Mouse (Mus musculus): ENCODE measurements around the gene Atp6v0e.

The Atp6v0e gene

DNA sequence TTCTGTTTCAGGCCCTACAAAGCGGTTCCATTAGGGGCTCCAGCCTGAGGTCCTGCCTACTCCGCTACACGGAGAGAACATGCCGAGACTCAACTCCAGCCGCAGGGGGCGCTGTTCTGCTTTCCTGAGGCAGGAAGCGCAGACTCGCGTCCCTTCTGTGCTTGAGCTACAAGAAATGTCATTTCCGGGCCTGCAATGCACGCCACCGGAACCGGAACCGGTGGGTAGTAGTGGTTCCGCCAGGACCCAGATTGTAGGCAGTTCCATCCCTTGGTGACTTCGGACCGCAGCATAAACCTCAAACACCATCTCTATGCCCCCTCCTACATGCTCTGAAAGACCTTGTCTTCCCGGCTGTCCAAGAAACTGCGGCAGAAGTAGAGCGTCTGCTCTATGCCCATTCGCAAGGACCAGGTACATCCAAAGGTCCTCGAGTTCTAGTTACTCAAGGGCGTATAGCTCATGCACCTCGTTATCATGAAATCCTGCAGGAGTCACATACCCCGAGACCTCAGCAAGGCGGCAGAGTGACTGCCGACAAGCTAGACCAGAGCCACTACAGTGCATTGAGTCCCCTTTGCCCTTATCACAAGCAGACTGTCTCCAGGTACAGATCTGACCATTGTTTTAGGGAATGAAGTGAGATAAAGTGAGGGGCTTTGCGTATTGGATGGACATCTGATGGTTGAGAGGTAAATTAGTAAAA is at the start of gene Atp6v0e:
Gene Atp6v0e, plus strand, starts transcription at position 254 of the 706 bp plus-strand sequence.
- in situ Hi-C loops (cut with MboI, MseI) = no loop called here

DNA sequence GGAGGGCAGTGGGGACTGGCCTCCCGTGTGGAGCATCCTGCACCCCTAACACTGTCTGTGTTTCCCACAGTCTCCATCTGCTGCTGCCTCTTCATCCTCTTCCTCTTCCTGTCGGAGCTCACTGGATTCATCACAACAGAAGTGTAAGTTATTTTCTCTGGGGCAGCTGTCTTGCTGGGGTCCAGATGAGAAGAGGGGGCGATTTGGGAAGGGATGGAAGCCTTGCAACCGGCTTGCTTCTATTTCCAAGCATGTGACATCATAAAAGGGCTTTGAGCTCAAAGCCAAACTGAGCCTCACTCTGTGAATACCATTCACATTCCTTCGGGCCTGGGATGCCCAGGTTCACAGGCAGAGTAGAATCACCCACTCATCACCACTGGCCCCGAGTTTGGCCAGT is 48.7 kb upstream of the Atp6v0e start:
- in situ Hi-C loops (cut with MboI, MseI) = no loop called here

GRCm38 (mm10) chr17:26614708-26615486 is 48.1 kb upstream of the Atp6v0e start:
- in situ Hi-C loops (cut with MboI, MseI) = no loop called here

- in situ Hi-C loops (cut with MboI, MseI) = no loop called here
Observed at GRCm38 (mm10) chr17:26616696-26617095, 46.3 kb upstream of the Atp6v0e start.

DNA sequence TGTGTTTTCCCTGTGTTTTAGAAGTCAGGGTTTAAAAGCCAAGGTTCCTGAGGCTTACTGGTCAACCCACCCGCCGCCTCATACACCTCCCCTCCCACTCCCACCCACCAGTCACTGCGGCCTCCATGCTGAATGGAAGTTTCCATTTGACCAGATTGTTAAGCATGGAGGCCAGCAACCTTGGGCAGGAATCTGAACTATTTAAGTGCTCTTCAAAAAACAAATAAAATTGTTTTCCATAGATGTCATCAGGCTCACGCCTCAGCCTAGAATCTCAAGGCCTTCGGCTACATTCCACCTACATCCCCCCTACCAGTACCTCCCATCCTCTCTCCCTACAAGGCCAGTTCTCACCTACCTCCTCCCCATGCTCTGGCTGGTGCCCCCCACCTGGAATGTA is 44.5 kb upstream of the Atp6v0e start:
- in situ Hi-C loops (cut with MboI, MseI) = no loop called here

DNA sequence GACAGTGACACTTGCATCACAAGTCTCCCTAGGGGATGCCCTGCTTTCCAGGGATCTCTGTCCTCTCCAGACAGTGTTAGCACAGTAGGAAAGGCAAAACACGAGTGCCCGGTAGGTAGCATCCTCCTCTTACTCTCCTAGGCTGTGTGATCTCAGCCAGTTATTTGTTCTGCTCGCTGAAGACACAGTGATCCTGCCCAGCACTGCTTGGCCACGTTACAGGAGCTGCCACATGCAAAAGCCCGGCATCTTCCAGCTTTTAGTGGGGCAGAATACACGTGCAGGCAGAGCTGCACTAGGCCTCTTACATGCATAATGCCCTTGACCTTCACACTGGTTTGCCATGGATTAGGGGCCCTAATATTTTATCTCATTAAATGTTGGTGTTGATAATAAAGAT is 43.5 kb upstream of the Atp6v0e start:
- in situ Hi-C loops (cut with MboI, MseI) = no loop called here

GRCm38 (mm10) chr17:26620292-26620691 is 42.7 kb upstream of the Atp6v0e start:
- in situ Hi-C loops (cut with MboI, MseI) = no loop called here

- in situ Hi-C loops (cut with MboI, MseI) = no loop called here
Observed at GRCm38 (mm10) chr17:26620786-26621766, 42.0 kb upstream of the Atp6v0e start.

- in situ Hi-C loops (cut with MboI, MseI) = no loop called here
Observed at GRCm38 (mm10) chr17:26621912-26622311, 41.1 kb upstream of the Atp6v0e start.

- in situ Hi-C loops (cut with MboI, MseI) = no loop called here
Observed at GRCm38 (mm10) chr17:26623991-26624390, 39.0 kb upstream of the Atp6v0e start.

DNA sequence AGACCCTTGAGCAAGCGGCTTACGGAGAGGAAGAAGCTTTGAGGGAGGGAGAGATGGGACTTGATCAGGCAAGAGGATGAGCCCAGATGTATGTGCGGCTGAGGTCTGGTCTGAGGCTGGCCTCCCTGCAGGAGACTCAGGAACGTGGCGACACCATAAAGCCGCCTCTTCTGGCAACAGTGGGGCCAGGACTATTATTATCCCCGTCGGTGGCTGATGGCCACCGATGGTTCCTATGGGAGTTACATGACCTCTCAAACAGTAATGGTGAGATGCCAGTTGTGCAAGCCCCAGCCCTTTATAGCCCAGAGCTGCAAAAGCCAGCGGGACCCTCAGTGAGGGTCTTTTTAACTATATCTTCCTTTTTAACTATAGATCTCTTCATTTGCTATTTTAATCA is 38.0 kb upstream of the Atp6v0e start:
- in situ Hi-C loops (cut with MboI, MseI) = no loop called here

DNA sequence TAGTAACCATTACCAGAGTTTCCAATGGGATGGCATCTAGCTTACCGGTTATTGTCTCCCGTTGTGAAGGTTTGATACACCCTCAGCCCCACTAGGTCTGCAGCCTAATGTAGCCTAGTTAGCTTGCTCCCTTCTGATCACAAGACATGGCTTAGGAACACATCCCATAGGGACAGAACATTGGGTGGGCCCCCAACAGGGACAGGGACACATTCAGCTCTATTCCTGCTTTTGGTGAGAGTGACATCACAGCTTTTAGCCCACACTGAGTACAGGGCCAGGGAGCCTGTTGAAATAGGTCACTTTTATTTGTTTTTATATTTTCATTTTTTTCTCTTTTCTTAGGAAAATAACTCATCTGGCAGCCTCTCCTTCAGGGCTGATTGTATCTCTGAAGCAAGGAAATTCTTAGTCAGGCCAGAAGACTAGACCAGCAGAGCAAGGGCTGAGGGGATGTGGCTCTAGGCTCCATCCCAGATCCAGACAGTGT is 37.5 kb upstream of the Atp6v0e start:
- in situ Hi-C loops (cut with MboI, MseI) = no loop called here

GRCm38 (mm10) chr17:26628479-26628878 is 34.6 kb upstream of the Atp6v0e start:
- in situ Hi-C loops (cut with MboI, MseI) = no loop called here

DNA sequence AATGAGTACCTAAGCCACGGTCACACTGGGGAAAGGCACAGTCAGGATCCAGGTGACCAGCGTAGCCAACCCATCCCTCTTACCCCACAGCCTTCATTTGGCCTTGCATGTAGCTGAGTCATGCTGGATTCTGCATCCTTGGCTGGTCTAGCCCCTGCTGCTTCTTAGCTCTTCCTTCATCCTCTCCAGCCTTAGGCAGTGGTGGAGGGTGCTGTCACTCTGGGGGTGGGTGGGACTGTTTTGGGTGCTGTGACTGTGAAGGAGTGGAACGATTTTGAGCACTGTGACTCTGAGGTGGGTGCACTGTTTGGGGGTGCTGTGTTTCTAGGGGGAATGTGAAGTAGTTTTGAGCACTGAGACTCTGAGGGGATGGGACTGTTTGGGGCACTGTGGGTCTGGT is 34.1 kb upstream of the Atp6v0e start:
- in situ Hi-C loops (cut with MboI, MseI) = no loop called here

- in situ Hi-C loops (cut with MboI, MseI) = no loop called here
Observed at GRCm38 (mm10) chr17:26631811-26632327, 31.2 kb upstream of the Atp6v0e start.

DNA sequence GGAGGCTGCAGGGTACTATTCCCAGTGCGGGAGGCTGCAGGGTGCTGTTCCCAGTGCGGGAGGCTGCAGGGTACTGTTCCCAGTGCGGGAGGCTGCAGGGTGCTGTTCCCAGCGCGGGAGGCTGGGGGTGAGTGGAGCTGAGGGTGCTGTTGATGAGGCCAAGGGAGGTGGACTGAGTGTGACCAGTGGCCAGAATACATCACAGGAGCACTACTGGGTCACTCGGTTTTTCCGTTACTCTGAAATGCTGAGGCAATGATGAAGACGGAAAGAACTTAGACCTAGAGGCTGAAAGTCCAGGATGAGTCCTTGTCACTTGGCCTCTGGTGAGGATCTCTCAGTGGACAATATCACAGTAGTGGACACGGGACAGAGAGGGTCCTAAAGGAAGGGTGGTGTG is 29.8 kb upstream of the Atp6v0e start:
- in situ Hi-C loops (cut with MboI, MseI) = no loop called here

DNA sequence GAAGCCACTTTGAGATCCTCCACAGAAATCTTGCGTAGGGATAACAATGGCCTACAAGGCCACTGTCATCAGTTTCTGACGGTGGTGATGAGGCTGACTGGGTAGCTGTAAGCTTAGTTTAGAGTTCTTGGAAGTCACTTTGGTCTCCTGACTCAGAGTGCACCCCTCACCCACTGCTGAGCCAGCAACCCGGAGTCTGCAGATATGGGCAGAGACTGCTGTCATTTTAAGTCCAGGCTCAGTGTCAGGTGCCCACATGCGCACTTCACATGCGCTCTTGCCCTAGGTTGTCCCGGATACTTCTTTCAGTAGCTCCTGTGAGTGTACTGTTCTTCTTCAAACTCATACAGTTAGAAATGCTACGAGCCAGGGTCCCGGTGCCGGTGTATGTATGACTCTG is 29.1 kb upstream of the Atp6v0e start:
- in situ Hi-C loops (cut with MboI, MseI) = no loop called here

GRCm38 (mm10) chr17:26634539-26634938 is 28.5 kb upstream of the Atp6v0e start:
- in situ Hi-C loops (cut with MboI, MseI) = no loop called here

DNA sequence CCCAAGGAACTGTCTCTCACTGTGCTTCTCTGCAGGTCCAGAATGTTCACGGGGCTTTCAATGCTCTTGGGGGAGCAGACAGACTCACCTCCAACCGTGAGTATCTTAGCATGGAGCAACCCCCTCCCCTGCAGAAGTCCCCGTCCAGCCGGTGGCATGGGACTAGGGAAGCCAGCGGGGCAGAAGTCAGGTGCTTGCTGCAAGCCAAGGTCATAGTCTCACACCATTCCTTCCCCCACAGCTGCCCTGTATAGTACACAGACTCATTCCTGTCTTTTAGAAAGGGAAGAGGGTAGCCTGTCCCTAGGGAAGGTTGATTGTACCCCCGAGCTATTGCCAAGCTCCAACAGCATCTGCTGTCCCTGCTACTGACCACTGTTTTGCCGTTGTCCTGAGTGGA is 27.1 kb upstream of the Atp6v0e start:
- in situ Hi-C loops (cut with MboI, MseI) = loop anchor here (5.0 kb wide), 1 partner anchor 169 kb away; no protein-coding TSS in a partner anchor

DNA sequence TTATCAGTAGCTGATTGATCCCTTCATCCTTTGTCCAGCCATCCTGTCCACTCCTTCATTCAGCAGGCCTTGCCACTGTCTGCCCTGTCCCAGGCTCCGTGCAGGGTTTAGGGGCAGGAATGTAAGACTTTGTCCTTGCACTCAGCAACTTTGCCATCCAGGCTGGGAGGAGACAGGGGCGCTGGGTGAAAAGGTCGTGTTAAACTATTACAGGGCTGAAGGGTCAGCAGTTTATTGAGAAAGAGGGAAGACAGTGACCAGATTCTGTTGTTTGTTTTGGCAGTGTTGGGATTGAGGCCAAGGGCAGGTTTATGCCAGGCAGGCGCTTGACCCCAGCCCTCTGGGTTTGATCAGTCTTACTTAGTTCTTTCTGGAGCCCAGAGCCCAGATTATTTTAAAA is 25.2 kb upstream of the Atp6v0e start:
- in situ Hi-C loops (cut with MboI, MseI) = loop anchor here (5.0 kb wide), 1 partner anchor 171 kb away; no protein-coding TSS in a partner anchor

DNA sequence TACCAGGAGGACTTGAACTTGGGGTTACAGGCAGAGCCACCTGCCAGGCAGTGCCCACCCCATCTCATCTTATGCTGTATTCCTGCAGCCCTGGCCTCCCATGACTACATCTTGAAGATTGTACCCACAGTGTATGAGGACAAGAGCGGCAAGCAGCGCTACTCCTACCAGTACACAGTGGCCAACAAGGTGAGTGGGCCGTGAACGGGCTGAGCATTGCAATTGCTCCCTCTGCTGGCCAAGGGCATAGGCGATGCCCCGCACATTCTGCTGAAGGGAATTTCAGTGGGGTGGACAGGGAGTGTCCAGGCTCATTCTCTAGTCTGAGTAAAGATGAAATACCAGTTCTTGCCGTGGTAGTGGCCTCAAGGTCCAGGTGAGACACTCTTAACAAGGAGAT is 24.4 kb upstream of the Atp6v0e start:
- in situ Hi-C loops (cut with MboI, MseI) = loop anchor here (5.0 kb wide), 1 partner anchor 171 kb away; no protein-coding TSS in a partner anchor

Measured in T-helper 1 cell (primary cell).